ENCODE assay signal across 25 mouse cellular contexts in the genomic region with DNA sequence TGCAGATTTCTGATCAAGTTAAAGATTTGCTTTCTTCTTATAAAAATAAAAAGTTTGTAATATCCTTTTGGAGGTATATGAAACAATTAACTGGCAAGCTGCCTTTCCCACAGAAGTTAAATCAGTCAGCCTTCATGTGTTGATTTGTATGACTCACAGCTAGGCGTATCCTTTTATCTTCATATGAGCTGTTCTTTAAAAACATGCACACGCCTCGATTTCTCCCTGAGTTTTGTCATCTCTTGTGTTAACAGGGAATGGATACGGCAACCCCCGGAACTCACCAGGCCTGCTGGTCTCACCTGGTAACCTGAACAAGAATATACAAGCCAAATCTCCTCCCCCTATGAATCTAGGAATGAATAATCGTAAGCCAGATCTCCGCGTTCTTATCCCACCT.
DNase-seq lines count a peak whose midpoint lies in the region; ATAC-seq and TF ChIP-seq lines count a peak whose summit lies in the region.
"Had no signal": no experiment of that assay in that cellular context is flagged by ENCODE, and none has a peak within 500 bp of the region (broad histone marks: within the 10 kb centered on the region; RNA-seq: fewer than 3 reads in every experiment).

No protein-coding gene starts in this region.

- no peak overlapping the region for H3K4me3 ChIP-seq in heart, embryonic 11.5 days (ENCODE audit: low read depth, low read length)
- no peak overlapping the region for H3K4me3 ChIP-seq in myocyte
- H3K4me3 ChIP-seq: forebrain, embryonic 12.5 days; heart, embryonic 13.5 days; hindbrain, embryonic 13.5 days; limb, embryonic 12.5 days; neural tube, embryonic 15.5 days had no signal

- no peaks in the 10 kb centered on the region for H3K9me3 ChIP-seq in heart, embryonic 11.5 days (replicated peaks; ENCODE audit: control insufficient read depth, low read length)
- H3K9me3 ChIP-seq: forebrain, embryonic 12.5 days; heart, embryonic 13.5 days; hindbrain, embryonic 13.5 days; limb, embryonic 12.5 days; neural tube, embryonic 15.5 days had no signal

- no peak for ATAC-seq in heart, embryonic 11.5 days (replicated peaks; ENCODE audit: insufficient number of reproducible peaks, low FRiP score, low TSS enrichment)
- ATAC-seq: inflammation-experienced regulatory T-cells, adult 6 months; liver, postnatal 0 days had no signal

- no peak overlapping the region for H3K9ac ChIP-seq in heart, embryonic 11.5 days (ENCODE audit: low read depth, low read length)
- H3K9ac ChIP-seq: forebrain, embryonic 12.5 days; heart, embryonic 13.5 days; hindbrain, embryonic 13.5 days; limb, embryonic 12.5 days; liver, postnatal 0 days; neural tube, embryonic 15.5 days had no signal

- no peaks in the 10 kb centered on the region for H3K79me2 ChIP-seq in myocyte (ENCODE audit: control insufficient read depth, insufficient read depth)

- no peak for TF ChIP-seq POLR2A in myocyte (IDR thresholded peaks at IDR 0.05; ENCODE audit: insufficient read length, low read depth)

- no peaks in the 10 kb centered on the region for H3K27me3 ChIP-seq in heart, embryonic 11.5 days (ENCODE audit: control insufficient read depth, insufficient read depth, low read length)
- H3K27me3 ChIP-seq in myocyte (ENCODE audit: control insufficient read depth, insufficient read depth, insufficient read length) = no peaks in the 10 kb centered on the region
- H3K27me3 ChIP-seq: forebrain, embryonic 12.5 days; heart, embryonic 13.5 days; hindbrain, embryonic 13.5 days; limb, embryonic 12.5 days; neural tube, embryonic 15.5 days had no signal

- H3K36me3 ChIP-seq in heart, embryonic 11.5 days (ENCODE audit: control insufficient read depth, insufficient read depth, low read length) = 0 out of 2 replicates have a peak, but pooled peaks cover 2% of the 10 kb centered on the region
- H3K36me3 ChIP-seq in myocyte (ENCODE audit: control insufficient read depth, insufficient read depth) = no peaks in the 10 kb centered on the region
- H3K36me3 ChIP-seq: forebrain, embryonic 12.5 days; hindbrain, embryonic 13.5 days; limb, embryonic 12.5 days; neural tube, embryonic 15.5 days had no signal

- H3ac ChIP-seq in myocyte (ENCODE audit: control insufficient read depth, insufficient read length) = no peak overlapping the region

- no peak overlapping the region for H3K27ac ChIP-seq in heart, embryonic 11.5 days (ENCODE audit: low read depth, low read length)
- H3K27ac ChIP-seq: forebrain, embryonic 12.5 days; heart, embryonic 13.5 days; hindbrain, embryonic 13.5 days; kidney, postnatal 0 days; limb, embryonic 12.5 days; neural tube, embryonic 15.5 days had no signal

- H3K4me1 ChIP-seq in heart, embryonic 11.5 days (ENCODE audit: control insufficient read depth, insufficient read depth, low read length) = no peaks in the 10 kb centered on the region
- H3K4me1 ChIP-seq: forebrain, embryonic 12.5 days; limb, embryonic 12.5 days had no signal

- H3K4me2 ChIP-seq in heart, embryonic 11.5 days = no peak overlapping the region
- H3K4me2 ChIP-seq in myocyte (ENCODE audit: low read depth) = peak overlapping the region; percentile 53
- H3K4me2 ChIP-seq: forebrain, embryonic 12.5 days; heart, embryonic 13.5 days; hindbrain, embryonic 13.5 days; limb, embryonic 12.5 days; liver, embryonic 11.5 days; midbrain, embryonic 11.5 days; neural tube, embryonic 15.5 days had no signal

- 76% methylated on average over 8 of the region's 8 CpGs for WGBS in heart, embryonic 11.5 days (ENCODE audit: insufficient replicate concordance)

- DNase-seq in heart, adult 8-10 months (ENCODE audit: low spot score) = peak; percentile 24
- DNase-seq in urinary bladder, adult 18-20 months (ENCODE audit: low spot score in 2 of 2) = peak; percentile 5 to 7
- DNase-seq in urinary bladder, postnatal 14 days (ENCODE audit: low spot score) = no peak
- no peak for DNase-seq in gastrocnemius, postnatal 10 days
- DNase-seq in cerebellum, adult 9-11 months = no peak
- DNase-seq: adrenal gland, postnatal 14 days; cerebellum, postnatal 10 days; kidney, adult 18-20 months; liver, postnatal 0 days; lung, postnatal 10 days; right cerebral cortex, adult 18-20 months; right cerebral cortex, postnatal 4 days; thymus, adult 2 months; thymus, postnatal 4 days had no signal

TF ChIP-seq in myocyte, 11 proteins besides CTCF, POLR2A, EP300 and RAD21:
- TF ChIP-seq CEBPB (IDR thresholded peaks at IDR 0.05; ENCODE audit: insufficient read depth, poor library complexity, severe bottlenecking) = no peak
- no peak for TF ChIP-seq REST (IDR thresholded peaks at IDR 0.05; ENCODE audit: insufficient read depth, insufficient read length)
- TF ChIP-seq MAX (IDR thresholded peaks at IDR 0.05; ENCODE audit: low read depth) = no peak
- no peak for TF ChIP-seq MYOD1 (IDR thresholded peaks at IDR 0.05; ENCODE audit: control insufficient read depth in 1 of 3, insufficient read length in 2 of 3, low read depth in 2 of 3)
- no peak for TF ChIP-seq MYOG (IDR thresholded peaks at IDR 0.05; ENCODE audit: control insufficient read depth in 1 of 3, insufficient read depth in 1 of 3, insufficient read length in 2 of 3, low read depth in 2 of 3)
- TF ChIP-seq TCF12 (IDR thresholded peaks at IDR 0.05; ENCODE audit: insufficient read depth, poor library complexity, severe bottlenecking) = no peak
- TF ChIP-seq POLR2AphosphoS2 (IDR thresholded peaks at IDR 0.05; ENCODE audit: insufficient read length, low read depth) = no peak
- no peak for TF ChIP-seq TCF3 (IDR thresholded peaks at IDR 0.05; ENCODE audit: insufficient read length, low read depth)
- no peak for TF ChIP-seq USF1 (IDR thresholded peaks at IDR 0.05; ENCODE audit: low read depth)
- no peak for TF ChIP-seq SRF (IDR thresholded peaks at IDR 0.05; ENCODE audit: control insufficient read depth, insufficient read length, low read depth)
- TF ChIP-seq E2F4 (IDR thresholded peaks at IDR 0.05; ENCODE audit: insufficient read depth) = no peak

Comparison
In these comparisons a context has a peak if more than half of its experiments do, and no peak if none do; other contexts are left out.
1. DNase-seq: peak in heart, adult 8-10 months (single experiment) and urinary bladder, adult 18-20 months (2 of 2); none in urinary bladder, postnatal 14 days (single experiment), gastrocnemius, postnatal 10 days (single experiment) and cerebellum, adult 9-11 months (single experiment).